Mouse (Mus musculus) layer of hippocampus, postnatal 25 days (tissue): Measurements from ENCODE around the gene Cabcoco1. TPM values are rescaled to one million over a fixed set of nuclear protein-coding genes. Genes with fewer than 3 reads are reported as not detected.

Experiments used
- DNase-seq, 2 experiments: peaks; one replicate each; pipeline ENCODE4 v3.0.0; 2022; ENCODE audit warnings: mixed read lengths in 2 of 2, low spot score in 1 of 2; ENCODE audit errors: extremely low spot score in 1 of 2
- total RNA-seq, 2 experiments: library from RNA; stranded (reverse); gene quantifications; 2 replicates each; pipeline ENCODE4 v1.2.3; 2021

Cabcoco1 gene
- total RNA-seq = 1 to 10 TPM; 2.3 to 3.0 TPM

- DNase-seq = peak; percentile 26 to 29
Measured at GRCm38 (mm10) chr10:68541139-68541942, at the start of gene Cabcoco1. Gene Cabcoco1 (minus strand): TSS chr10:68541896.

- no peak for DNase-seq
Measured at GRCm38 (mm10) chr10:68589530-68590252, 48.0 kb upstream of the Cabcoco1 start.

- DNase-seq = no peak
Measured at GRCm38 (mm10) chr10:68587416-68588040, 45.8 kb upstream of the Cabcoco1 start.

GRCm38 (mm10) chr10:68577321-68577720, 35.6 kb upstream of the Cabcoco1 start:
- no peak for DNase-seq

GRCm38 (mm10) chr10:68568172-68568571, 26.5 kb upstream of the Cabcoco1 start:
- DNase-seq = no peak

- no peak for DNase-seq
Measured at GRCm38 (mm10) chr10:68562344-68562743, 20.6 kb upstream of the Cabcoco1 start.

- no peak for DNase-seq
Measured at GRCm38 (mm10) chr10:68558828-68559219, 17.1 kb upstream of the Cabcoco1 start.

GRCm38 (mm10) chr10:68558105-68558827, 16.6 kb upstream of the Cabcoco1 start:
- peak; percentile 30 to 40 for DNase-seq

GRCm38 (mm10) chr10:68553677-68554076, 12.0 kb upstream of the Cabcoco1 start:
- DNase-seq = no peak

GRCm38 (mm10) chr10:68552556-68552955, 10.9 kb upstream of the Cabcoco1 start:
- DNase-seq = no peak

- no peak for DNase-seq
Measured at GRCm38 (mm10) chr10:68551316-68551715, 9.6 kb upstream of the Cabcoco1 start.

- no peak for DNase-seq
Measured at GRCm38 (mm10) chr10:68550668-68551267, 9.1 kb upstream of the Cabcoco1 start.

- no peak for DNase-seq
Measured at GRCm38 (mm10) chr10:68543107-68543506, 1.4 kb upstream of the Cabcoco1 start.

- DNase-seq = no peak
Measured at GRCm38 (mm10) chr10:68541943-68542420, 286 bp upstream of the Cabcoco1 start.

- no peak for DNase-seq
Measured at GRCm38 (mm10) chr10:68540612-68541011, 1.1 kb downstream of the Cabcoco1 start.

GRCm38 (mm10) chr10:68537261-68537950, 4.3 kb downstream of the Cabcoco1 start:
- DNase-seq = no peak

- DNase-seq = no peak
Measured at GRCm38 (mm10) chr10:68529364-68530049, 12.2 kb downstream of the Cabcoco1 start.

- no peak for DNase-seq
Measured at GRCm38 (mm10) chr10:68528958-68529357, 12.7 kb downstream of the Cabcoco1 start.

GRCm38 (mm10) chr10:68522106-68522505, 19.6 kb downstream of the Cabcoco1 start:
- no peak for DNase-seq
